Mouse (Mus musculus) myocyte (in vitro differentiated cells): ENCODE results near the gene Wwox.

ENCODE experiments used
- CEBPB ChIP-seq: IDR thresholded peaks from 2 replicates; pipeline ENCODE4 v1.6.1; 2011; ENCODE audit warnings: mild to moderate bottlenecking, moderate library complexity; ENCODE audit not compliant: poor library complexity, insufficient read depth, severe bottlenecking
- E2F4 ChIP-seq: IDR thresholded peaks from one replicate; pipeline ENCODE4 v1.6.1; 2011; ENCODE audit warnings: mild to moderate bottlenecking, control low read depth, moderate library complexity; ENCODE audit not compliant: insufficient read depth
- MAX ChIP-seq: IDR thresholded peaks from one replicate; pipeline ENCODE4 v1.6.1; 2011; ENCODE audit warnings: low read depth, mild to moderate bottlenecking, control low read depth
- MYOG ChIP-seq, 3 experiments: IDR thresholded peaks; one replicate each; pipeline ENCODE4 v1.6.1; 2011; ENCODE audit warnings: control low read depth in 2 of 3, low read depth in 2 of 3, mild to moderate bottlenecking in 2 of 3; ENCODE audit not compliant: insufficient read length in 2 of 3, control insufficient read depth in 1 of 3, insufficient read depth in 1 of 3
- POLR2A ChIP-seq: IDR thresholded peaks from one replicate; pipeline ENCODE4 v1.6.1; 2011; ENCODE audit warnings: low read depth, mild to moderate bottlenecking, control low read depth, moderate library complexity; ENCODE audit not compliant: insufficient read length
- POLR2AphosphoS2 ChIP-seq: IDR thresholded peaks from one replicate; pipeline ENCODE4 v1.6.1; 2011; ENCODE audit warnings: low read depth, control low read depth; ENCODE audit not compliant: insufficient read length
- REST ChIP-seq: IDR thresholded peaks from one replicate; pipeline ENCODE4 v1.6.1; 2011; ENCODE audit warnings: mild to moderate bottlenecking, control low read depth, moderate library complexity; ENCODE audit not compliant: insufficient read depth, insufficient read length
- USF1 ChIP-seq: IDR thresholded peaks from one replicate; pipeline ENCODE4 v1.6.1; 2011; ENCODE audit warnings: low read depth, mild to moderate bottlenecking, control low read depth, moderate library complexity

DNA sequence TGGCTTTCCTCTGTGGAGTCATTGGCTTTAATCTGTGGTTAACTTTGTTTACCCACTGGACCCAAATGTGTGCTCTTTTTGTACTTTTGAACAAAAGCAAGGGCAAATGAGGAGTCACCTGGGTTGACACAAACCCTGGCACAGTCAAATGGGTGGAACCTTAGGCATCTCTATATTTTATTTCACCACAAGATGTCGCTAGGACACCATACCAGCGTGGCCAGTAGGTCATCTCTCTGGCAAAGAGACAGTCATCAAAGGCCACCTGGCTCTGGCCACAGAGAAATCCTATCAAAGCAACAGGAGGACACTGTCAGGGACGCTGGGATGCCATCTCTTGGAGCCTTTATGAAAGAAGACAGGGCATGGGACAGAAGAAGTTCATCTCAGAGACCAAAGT is 101.7 kb downstream of the Wwox start:
- no peak for TF ChIP-seq CEBPB
- TF ChIP-seq POLR2A, result no peak
- no peak for TF ChIP-seq MAX
- TF ChIP-seq USF1, result no peak
- TF ChIP-seq E2F4, result no peak
- no peak for TF ChIP-seq MYOG (IDR thresholded peaks at IDR 0.05; ENCODE audit: control insufficient read depth in 1 of 3, insufficient read depth in 1 of 3, insufficient read length in 2 of 3, low read depth in 2 of 3)
- TF ChIP-seq REST, result no peak
- TF ChIP-seq POLR2AphosphoS2, result no peak
